Mouse (Mus musculus): Measurements from ENCODE around the gene Nxph2. TPM values are rescaled to one million over a fixed set of nuclear protein-coding genes. Genes with fewer than 3 reads are reported as not detected.

Gene Nxph2
- total RNA-seq (2023), result not detected

DNA sequence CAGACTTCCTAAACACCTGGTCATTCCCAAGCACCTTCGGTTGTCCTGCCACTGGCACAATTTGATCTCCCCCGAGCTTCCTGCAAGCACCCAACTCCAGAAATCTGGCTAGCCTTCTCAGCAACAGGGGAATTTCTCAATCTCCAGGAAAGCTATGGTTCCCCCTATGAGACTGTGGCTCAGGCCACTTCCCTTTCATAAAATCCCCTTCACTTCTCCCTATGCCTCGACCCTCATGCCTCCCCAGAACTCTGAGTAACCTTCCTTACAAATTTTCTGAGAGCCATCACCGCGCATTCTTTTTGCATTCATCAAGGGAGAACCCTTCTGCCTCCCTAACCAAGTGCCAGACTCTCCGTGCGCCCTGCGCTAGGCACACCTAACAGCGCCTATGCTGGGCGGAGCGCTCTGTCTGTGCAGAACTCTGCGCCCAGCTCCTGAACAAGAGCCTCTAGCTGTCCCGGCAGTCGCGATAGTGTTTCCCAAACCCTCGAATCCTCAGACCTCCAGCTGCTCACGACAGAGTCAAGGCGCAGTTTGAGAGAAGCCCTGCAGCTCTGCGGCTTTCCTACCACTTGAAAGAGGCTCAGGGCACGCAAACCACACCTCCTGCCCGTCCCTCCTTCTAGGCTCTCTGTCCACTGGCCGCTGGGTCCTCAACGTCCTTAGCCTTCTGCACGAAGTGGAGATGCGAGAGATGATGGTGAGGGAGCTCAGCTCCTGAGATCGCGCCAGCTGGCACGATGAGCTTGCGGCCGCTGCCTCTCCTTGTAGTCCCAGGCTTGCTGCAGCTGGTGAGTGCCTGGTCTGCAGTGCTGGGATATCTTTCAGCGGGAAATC, at the start of gene Nxph2:
Nxph2 (plus strand) TSS at position 501 of the 840 bp plus-strand sequence.

Other genes starting within 250 kb of the Nxph2 start
- 1 to 10 TPM; 8.2 to 9.8 TPM for gene Mastl, start 165.2 kb upstream of the Nxph2 start, total RNA-seq (2023)
- gene Yme1l1, start 164.9 kb upstream of the Nxph2 start, total RNA-seq (2023), result 10 to 100 TPM; 80.3 to 86.9 TPM
- gene 4931423N10Rik, start 113.8 kb upstream of the Nxph2 start, total RNA-seq (2023), result not detected